Mouse (Mus musculus) heart, embryonic 15.5 days (tissue): ENCODE results near the gene Lamb1. TPM values are rescaled to one million over a fixed set of nuclear protein-coding genes. Genes with fewer than 3 reads are reported as not detected.

Experiments
- ATAC-seq: fragments of 200-750 bp; cut with Nextera tagmentation; replicated peaks from 2 replicates; pipeline ENCODE4 v1.8.0; 2017; ENCODE audit warnings: low read depth, moderate TSS enrichment; ENCODE audit not compliant: insufficient number of reproducible peaks, insufficient read depth, low FRiP score
- H3K27ac ChIP-seq: fragments of 300-500 bp; sonication (generic); 2 replicates; pipeline ENCODE4 v1.5.1; 2015; ENCODE audit warnings: mild to moderate bottlenecking, inconsistent platforms
- H3K27me3 ChIP-seq: fragments of 300-500 bp; sonication (generic); 2 replicates; pipeline ENCODE4 v1.6.1; 2015; ENCODE audit warnings: inconsistent platforms
- H3K36me3 ChIP-seq: fragments of 300-500 bp; sonication (generic); 2 replicates; pipeline ENCODE4 v1.6.1; 2015; ENCODE audit warnings: mild to moderate bottlenecking, inconsistent platforms
- H3K4me1 ChIP-seq: fragments of 300-500 bp; sonication (generic); replicated peaks from 2 replicates; pipeline ENCODE4 v1.6.1; 2015; ENCODE audit warnings: inconsistent platforms
- H3K4me2 ChIP-seq: fragments of 300-500 bp; sonication (generic); 2 replicates; pipeline ENCODE4 v1.6.1; 2015; ENCODE audit warnings: inconsistent platforms, mild to moderate bottlenecking, moderate library complexity
- H3K4me3 ChIP-seq: fragments of 300-500 bp; sonication (generic); 2 replicates; pipeline ENCODE4 v1.5.1; 2015; ENCODE audit warnings: mild to moderate bottlenecking, inconsistent platforms
- H3K9ac ChIP-seq: fragments of 300-500 bp; sonication (generic); 2 replicates; pipeline ENCODE4 v1.6.1; 2015; ENCODE audit warnings: mild to moderate bottlenecking, inconsistent platforms
- H3K9me3 ChIP-seq: fragments of 300-500 bp; sonication (generic); replicated peaks from 2 replicates; pipeline ENCODE4 v1.6.1; 2016; ENCODE audit warnings: inconsistent platforms
- WGBS: fragments of 180-500 bp; shearing (Covaris S2); methylation state at CpG from one replicate; pipeline ENCODE4 v1.1.7; 2015; ENCODE audit warnings: mixed read lengths; 5-methylcytosine and 5-hydroxymethylcytosine counted together
- polyA plus RNA-seq: library from polyadenylated mRNA; unstranded; fragments of >200 nt; fragmentation: Nextera tagmentation; extraction: Ambion mirVana; gene quantifications from 2 replicates; pipeline ENCODE4 v1.2.1, GENCODE M21; 2015

Gene Lamb1
- polyA plus RNA-seq, 1 experiment from 2014 or later: 90.9 TPM

DNA sequence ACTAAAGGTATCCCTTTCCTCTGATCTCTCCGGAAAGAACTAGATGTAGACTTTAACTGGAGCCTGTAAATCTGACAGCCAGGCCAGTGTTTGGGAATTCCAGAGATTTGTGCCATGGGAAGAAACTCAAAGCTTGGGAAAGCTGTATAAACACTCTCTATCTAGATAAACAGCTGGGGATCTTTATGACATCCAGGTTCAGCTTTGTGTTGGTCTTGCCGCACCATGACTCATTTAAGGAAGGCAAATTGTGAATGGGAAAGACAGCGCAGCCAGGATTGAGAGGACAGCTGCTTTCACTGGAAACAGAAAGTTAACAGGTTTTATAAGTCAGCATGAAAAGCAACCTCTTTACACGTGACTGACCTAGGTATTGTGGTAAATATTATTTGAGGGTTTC is 12.8 kb upstream of the Lamb1 start:
- H3K27ac ChIP-seq: no peak overlapping the region
- H3K4me1 ChIP-seq: peaks cover 18% of the 10 kb centered on the region
- no peak overlapping the region for H3K9ac ChIP-seq
- no peak for ATAC-seq
- no peaks in the 10 kb centered on the region for H3K36me3 ChIP-seq
- H3K4me2 ChIP-seq: no peak overlapping the region
- no peaks in the 10 kb centered on the region for H3K9me3 ChIP-seq
- no peaks in the 10 kb centered on the region for H3K27me3 ChIP-seq
- H3K4me3 ChIP-seq: no peak overlapping the region
- WGBS: 44% methylated on average over 4 of the region's 4 CpGs

DNA sequence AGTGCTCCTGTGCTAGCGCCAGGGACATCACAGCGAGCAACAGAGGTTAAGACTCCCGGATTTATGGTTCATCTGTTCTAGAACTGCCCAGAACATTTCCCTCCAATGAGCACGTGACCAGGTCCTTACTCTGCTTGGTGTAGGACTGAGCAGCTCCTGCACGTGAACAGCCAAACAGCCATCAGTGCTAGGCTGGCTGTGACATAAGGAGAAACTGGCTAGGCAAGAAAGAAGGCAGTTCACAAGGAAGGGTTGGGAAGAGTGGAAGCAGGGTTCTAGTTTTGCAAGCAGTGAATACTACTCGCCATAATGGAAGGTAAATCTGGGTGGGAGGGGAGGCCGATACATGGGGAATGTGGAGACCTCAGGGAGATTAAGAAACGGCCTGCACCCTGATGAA is 10.1 kb upstream of the Lamb1 start:
- H3K27ac ChIP-seq: no peak overlapping the region
- no peak overlapping the region for H3K9ac ChIP-seq
- H3K4me1 ChIP-seq: peaks cover 8% of the 10 kb centered on the region
- no peak overlapping the region for H3K4me2 ChIP-seq
- 72% methylated on average over 8 of the region's 8 CpGs for WGBS
- H3K36me3 ChIP-seq: no peaks in the 10 kb centered on the region
- H3K27me3 ChIP-seq: no peaks in the 10 kb centered on the region
- no peak for ATAC-seq
- no peak overlapping the region for H3K4me3 ChIP-seq
- H3K9me3 ChIP-seq: no peaks in the 10 kb centered on the region

DNA sequence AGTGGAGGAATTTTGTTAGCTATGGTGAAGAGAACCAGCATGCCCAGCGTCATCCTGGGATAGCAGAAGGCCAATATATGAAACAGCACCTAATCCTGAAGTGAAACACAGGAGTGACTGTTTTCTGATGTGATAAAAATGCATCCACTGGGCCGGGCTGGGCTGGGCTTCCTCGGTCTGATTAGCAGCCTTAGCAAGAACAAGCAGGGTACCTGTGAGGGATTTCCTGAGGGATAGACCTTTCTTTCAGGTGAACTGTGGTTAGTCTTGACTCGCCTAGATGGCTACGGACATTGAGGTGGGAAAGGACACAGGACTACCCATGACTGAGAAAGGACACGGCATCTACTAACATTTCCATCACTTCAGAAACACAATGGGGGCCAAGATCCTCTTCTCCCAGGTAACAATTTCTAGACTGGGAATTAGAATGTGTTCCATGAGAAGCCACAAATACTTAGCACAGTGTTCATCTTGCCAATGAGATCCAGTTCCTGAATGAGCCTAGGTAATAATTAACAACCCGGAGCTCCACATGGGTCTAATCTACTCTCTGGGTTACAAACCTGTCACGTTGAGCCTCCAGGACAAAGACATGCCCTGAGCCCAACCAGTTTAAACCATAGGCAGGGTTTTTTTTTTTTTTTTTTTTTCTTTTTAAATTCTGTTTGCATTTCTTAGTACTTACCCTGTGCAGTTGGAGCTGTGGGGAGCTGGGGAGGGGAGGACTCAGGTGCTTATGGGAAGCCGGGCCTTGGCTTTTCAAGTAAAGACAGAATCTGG is 8.7 kb upstream of the Lamb1 start:
- Histone ChIP-seq H3K36me3 (no peaks in the 10 kb centered on the region), H3K9me3 (no peaks in the 10 kb centered on the region), H3K9ac (no peak overlapping the region), H3K27ac (no peak overlapping the region), H3K4me3 (no peak overlapping the region), H3K4me2 (no peak overlapping the region), H3K27me3 (no peaks in the 10 kb centered on the region), H3K4me1 (peaks cover 8% of the 10 kb centered on the region)
- peak; percentile 43; the same call in 1 of the 2 replicates for ATAC-seq
- WGBS: 70% methylated on average over 9 of the region's 9 CpGs

DNA sequence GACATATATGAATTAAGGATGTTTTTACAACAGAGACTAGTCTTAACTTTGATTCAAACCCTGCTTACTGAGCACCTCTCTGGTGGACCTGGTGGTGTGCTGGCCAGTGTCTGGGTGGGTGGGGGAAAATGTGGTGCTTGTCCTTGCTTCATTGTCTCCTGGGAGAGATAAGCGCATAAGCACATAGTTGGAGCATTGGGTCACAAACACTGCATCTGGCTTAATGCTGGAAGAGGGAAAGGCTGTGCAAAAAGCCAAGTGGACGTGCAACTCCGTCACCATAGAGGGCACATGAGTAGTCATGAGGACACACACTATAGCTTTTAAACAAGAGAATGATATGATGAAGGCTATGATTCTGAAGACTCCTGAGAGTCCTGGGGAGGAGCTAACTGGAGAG is 3.2 kb upstream of the Lamb1 start:
- Histone ChIP-seq H3K9ac (no peak overlapping the region), H3K4me2 (no peak overlapping the region), H3K36me3 (no peaks in the 10 kb centered on the region), H3K27me3 (no peaks in the 10 kb centered on the region), H3K27ac (peak overlapping the region; percentile 79), H3K4me1 (peaks cover 31% of the 10 kb centered on the region), H3K9me3 (no peaks in the 10 kb centered on the region), H3K4me3 (no peak overlapping the region)
- ATAC-seq: peak; percentile 24
- 36% methylated on average over 3 of the region's 3 CpGs for whole genome bisulfite sequencing

DNA sequence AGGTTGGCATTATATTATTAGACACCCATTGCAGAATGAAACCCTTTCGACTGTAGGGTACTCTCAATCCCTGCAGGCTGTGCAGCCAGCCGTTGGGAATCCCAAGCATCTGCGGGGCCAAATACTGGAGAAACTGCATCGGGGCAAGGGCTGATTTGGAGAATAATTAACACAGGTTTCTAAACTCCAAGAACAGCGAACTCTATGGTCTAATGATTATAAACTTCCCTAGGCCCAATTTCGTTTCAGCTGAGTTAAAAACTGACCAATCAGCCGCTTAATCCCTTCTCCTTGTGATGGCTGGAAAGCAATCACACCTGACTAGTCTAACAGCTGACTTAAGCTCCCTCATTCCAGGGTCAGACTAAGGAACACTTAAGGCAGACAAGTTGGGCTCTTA is 1.1 kb upstream of the Lamb1 start:
- Histone ChIP-seq H3K36me3 (peaks cover 5% of the 10 kb centered on the region; the same call in 1 of the 2 replicates), H3K4me1 (peaks cover 49% of the 10 kb centered on the region), H3K9ac (no peak overlapping the region), H3K4me2 (peak overlapping the region; percentile 78), H3K27ac (peak overlapping the region; percentile 94; the same call in 1 of the 2 replicates), H3K4me3 (peak overlapping the region; percentile 80; the same call in 1 of the 2 replicates), H3K27me3 (no peaks in the 10 kb centered on the region), H3K9me3 (no peaks in the 10 kb centered on the region)
- no peak for ATAC-seq
- 55% methylated on average over 7 of the region's 7 CpGs for WGBS

DNA sequence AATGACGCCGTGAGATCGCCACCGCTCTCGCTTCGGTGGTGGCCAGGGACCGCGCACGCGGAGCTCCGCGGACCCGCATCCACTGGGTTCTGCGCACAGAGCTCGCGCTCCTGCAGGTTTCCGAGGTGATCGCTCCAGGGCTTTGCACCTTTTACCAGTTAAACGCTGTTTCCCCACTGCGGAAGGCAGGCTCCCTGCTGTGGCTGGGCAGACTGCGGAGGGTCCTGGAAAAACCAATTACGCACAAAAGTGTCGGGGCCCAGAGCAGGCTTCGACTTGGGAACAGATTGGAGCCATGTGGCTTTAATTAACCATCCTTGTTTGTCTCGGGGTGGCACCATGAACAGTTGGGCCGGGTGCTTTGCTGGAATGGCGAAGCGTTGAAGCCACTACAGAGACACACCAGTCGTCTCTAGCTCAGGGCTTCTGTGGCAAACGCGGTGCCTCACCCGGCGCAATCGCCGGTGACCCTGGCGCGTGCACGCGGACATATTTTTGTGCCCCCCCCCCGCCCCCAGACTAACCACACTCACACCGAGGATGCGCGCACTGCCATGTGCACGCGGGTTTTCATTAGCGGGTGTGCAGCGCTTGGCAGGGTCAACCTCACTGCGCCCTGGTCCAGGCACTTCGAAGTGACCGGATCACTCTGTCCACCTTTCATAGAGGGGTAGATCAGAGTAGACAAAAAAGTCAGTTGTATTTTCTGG is 843 bp downstream of the Lamb1 start:
- Histone ChIP-seq H3K4me1 (peaks cover 67% of the 10 kb centered on the region), H3K9me3 (no peaks in the 10 kb centered on the region), H3K27ac (peak overlapping the region; percentile 94), H3K4me2 (peak overlapping the region; percentile 78), H3K36me3 (peaks cover 22% of the 10 kb centered on the region), H3K4me3 (peak overlapping the region; percentile 80), H3K9ac (peak overlapping the region; percentile 92), H3K27me3 (no peaks in the 10 kb centered on the region)
- WGBS: under 1% methylated on average over 50 of the region's 50 CpGs
- 0 out of 2 replicates have a peak, but pooled peaks have one; percentile 3 for ATAC-seq

DNA sequence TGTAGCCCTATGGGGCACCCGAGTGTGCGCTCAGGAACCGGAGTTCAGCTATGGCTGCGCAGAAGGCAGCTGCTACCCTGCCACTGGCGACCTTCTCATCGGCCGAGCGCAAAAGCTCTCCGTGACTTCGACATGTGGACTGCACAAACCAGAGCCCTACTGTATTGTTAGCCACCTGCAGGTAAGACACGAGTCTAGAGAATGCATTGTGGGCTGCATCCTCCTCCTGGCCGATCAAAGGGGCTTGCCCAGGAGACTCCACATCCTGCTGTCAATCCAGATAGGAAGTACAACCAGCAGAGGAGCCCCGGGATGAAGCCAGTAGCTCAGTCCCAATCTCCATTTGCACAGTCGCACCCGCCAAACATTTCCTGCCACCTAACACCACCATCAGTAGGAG is 1.7 kb downstream of the Lamb1 start:
- peak overlapping the region; percentile 92 for H3K9ac ChIP-seq
- H3K4me2 ChIP-seq: peak overlapping the region; percentile 78
- peaks cover 75% of the 10 kb centered on the region for H3K4me1 ChIP-seq
- no peaks in the 10 kb centered on the region for H3K9me3 ChIP-seq
- 5% methylated on average over 15 of the region's 15 CpGs for WGBS
- H3K27me3 ChIP-seq: no peaks in the 10 kb centered on the region
- H3K27ac ChIP-seq: peak overlapping the region; percentile 94
- peaks cover 22% of the 10 kb centered on the region for H3K36me3 ChIP-seq
- H3K4me3 ChIP-seq: peak overlapping the region; percentile 80
- ATAC-seq: no peak

DNA sequence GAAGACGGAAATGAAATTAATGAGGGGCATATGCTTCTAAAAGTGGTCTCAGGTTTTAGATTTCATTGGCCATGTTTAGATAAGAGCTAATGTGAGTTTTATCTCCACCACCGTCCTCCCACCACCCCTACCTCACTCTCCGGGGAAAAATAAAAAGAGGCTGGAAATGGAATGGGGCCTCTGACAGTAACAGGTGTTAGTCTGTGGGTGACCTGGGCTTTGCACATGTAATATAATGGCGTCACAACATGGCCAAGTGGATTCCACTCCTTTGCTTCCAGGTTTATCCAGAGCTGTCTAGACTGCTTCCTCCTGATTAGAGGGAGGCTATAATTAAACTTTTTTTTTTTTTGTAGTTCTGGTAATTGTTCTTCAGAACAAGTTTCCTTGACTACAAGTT is 2.3 kb downstream of the Lamb1 start:
- Histone ChIP-seq H3K27ac (peak overlapping the region; percentile 94; the same call in 1 of the 2 replicates), H3K4me3 (peak overlapping the region; percentile 80), H3K36me3 (peaks cover 22% of the 10 kb centered on the region), H3K4me1 (peaks cover 75% of the 10 kb centered on the region), H3K4me2 (peak overlapping the region; percentile 78), H3K27me3 (no peaks in the 10 kb centered on the region), H3K9me3 (no peaks in the 10 kb centered on the region), H3K9ac (peak overlapping the region; percentile 92; the same call in 1 of the 2 replicates)
- no peak for ATAC-seq
- 18% methylated on average over 4 of the region's 4 CpGs for WGBS

DNA sequence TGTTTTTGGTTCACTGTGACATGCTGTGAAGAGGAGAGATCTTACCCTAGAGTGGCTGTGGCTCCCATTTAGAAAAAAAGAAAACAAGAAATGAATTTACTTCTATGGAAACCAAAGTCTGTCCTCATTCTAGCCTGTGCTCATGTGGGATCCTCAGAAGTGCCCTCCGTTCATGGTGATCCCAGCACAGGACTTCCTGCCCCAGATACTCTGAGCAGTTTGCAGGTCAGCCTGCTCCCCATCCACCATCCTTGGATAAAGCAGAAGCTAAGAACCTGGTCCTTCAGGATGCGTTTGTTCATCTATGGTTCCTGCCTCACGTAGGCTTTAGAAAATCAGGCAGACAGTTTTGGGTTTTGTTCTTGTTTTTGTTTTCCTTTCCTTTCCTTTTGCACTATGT is 3.3 kb downstream of the Lamb1 start:
- Histone ChIP-seq H3K4me2 (peak overlapping the region; percentile 78), H3K9me3 (no peaks in the 10 kb centered on the region), H3K27ac (peak overlapping the region; percentile 41; the same call in 1 of the 2 replicates), H3K36me3 (peaks cover 25% of the 10 kb centered on the region), H3K4me3 (peak overlapping the region; percentile 80), H3K27me3 (no peaks in the 10 kb centered on the region), H3K9ac (0 out of 2 replicates have a peak overlapping the region, but pooled peaks have one; percentile 35), H3K4me1 (peaks cover 68% of the 10 kb centered on the region)
- ATAC-seq: no peak
- 55% methylated on average over 3 of the region's 3 CpGs for WGBS

DNA sequence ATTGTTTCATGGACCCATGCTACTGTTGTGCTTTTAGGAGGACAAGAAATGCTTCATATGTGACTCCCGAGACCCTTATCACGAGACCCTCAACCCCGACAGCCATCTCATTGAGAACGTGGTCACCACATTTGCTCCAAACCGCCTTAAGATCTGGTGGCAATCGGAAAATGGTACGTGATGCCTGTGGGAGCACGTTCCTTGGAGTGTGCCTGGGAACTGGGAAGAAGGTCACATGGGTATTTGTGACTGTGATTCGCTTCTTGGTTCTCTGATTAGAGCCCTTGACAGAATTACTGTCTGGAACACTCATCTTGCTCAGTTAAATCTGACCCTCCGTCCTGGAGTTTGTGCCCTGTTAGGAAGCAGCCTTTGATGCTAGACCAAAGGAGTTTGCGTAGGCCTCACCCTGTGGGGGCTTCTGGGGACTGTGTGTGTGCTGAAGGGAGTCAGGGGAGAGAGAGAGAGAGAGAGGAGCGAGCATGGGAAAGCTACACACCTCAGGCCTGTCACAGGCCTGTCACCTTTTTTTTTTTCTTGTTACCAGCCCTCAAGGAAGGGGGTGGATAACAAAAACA is 4.1 kb downstream of the Lamb1 start:
- WGBS: 34% methylated on average over 12 of the region's 12 CpGs
- ATAC-seq: no peak
- Histone ChIP-seq H3K4me1 (peaks cover 63% of the 10 kb centered on the region), H3K9me3 (no peaks in the 10 kb centered on the region), H3K4me2 (peak overlapping the region; percentile 37), H3K9ac (no peak overlapping the region), H3K36me3 (peaks cover 33% of the 10 kb centered on the region), H3K27me3 (no peaks in the 10 kb centered on the region), H3K27ac (peak overlapping the region; percentile 69), H3K4me3 (peak overlapping the region; percentile 5; the same call in 1 of the 2 replicates)

DNA sequence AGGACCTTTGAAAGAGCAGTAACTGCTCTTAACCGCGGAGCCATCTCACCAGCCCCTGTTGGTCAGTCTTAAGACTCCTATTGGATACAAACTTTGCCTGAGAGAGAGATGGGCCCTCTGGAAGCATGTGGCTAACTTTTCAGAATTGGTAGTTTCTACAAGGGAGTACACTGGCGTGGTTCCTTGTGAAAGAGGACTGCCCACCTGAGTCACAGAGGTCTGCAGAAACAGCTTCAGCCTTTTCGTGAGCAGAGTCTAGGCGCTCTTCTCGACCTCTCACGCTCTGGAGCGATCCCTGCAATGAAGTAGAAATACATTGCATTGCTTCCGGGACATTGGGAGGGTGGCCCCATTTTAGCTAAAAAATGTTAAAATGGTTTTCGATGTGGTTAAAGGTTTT is 5.3 kb downstream of the Lamb1 start:
- no peak overlapping the region for H3K9ac ChIP-seq
- H3K4me1 ChIP-seq: peaks cover 60% of the 10 kb centered on the region
- H3K9me3 ChIP-seq: no peaks in the 10 kb centered on the region
- ATAC-seq: no peak
- 77% methylated on average over 10 of the region's 10 CpGs for WGBS
- H3K27ac ChIP-seq: peak overlapping the region; percentile 84
- no peak overlapping the region for H3K4me3 ChIP-seq
- peaks cover 41% of the 10 kb centered on the region for H3K36me3 ChIP-seq
- no peaks in the 10 kb centered on the region for H3K27me3 ChIP-seq
- peak overlapping the region; percentile 47 for H3K4me2 ChIP-seq
